Mouse (Mus musculus) heart, adult 2 months (tissue): ENCODE results near the gene Pam. TPM values are rescaled to one million over a fixed set of nuclear protein-coding genes. Genes with fewer than 3 reads are reported as not detected.

Source experiments
- DNase-seq, 2 experiments: peaks; one replicate each; pipeline ENCODE4 v3.0.0; 2021
- H3K27ac ChIP-seq: fragments of 200-600 bp; 2 replicates; pipeline ENCODE4 v1.8.1; 2022
- H3K27me3 ChIP-seq: fragments of 200-500 bp; 2 replicates; pipeline ENCODE4 v1.6.1; 2012; ENCODE audit warnings: mild to moderate bottlenecking, low read length, inconsistent platforms, mixed read lengths; ENCODE audit not compliant: control insufficient read depth, insufficient read depth
- H3K36me3 ChIP-seq: fragments of 200-500 bp; 2 replicates; pipeline ENCODE4 v1.6.1; 2012; ENCODE audit warnings: low read length, inconsistent platforms; ENCODE audit not compliant: control insufficient read depth, insufficient read depth
- H3K4me1 ChIP-seq: fragments of 200-500 bp; 2 replicates; pipeline ENCODE4 v1.6.1; 2011; ENCODE audit warnings: low read length; ENCODE audit not compliant: control insufficient read depth, insufficient read depth
- H3K4me3 ChIP-seq: fragments of 200-600 bp; 2 replicates; pipeline ENCODE4 v1.8.1; 2022
- H3K79me2 ChIP-seq: fragments of 200-500 bp; replicated peaks from 2 replicates; pipeline ENCODE4 v1.6.1; 2012; ENCODE audit warnings: mild to moderate bottlenecking, inconsistent platforms, low read length, moderate library complexity, mixed read lengths; ENCODE audit not compliant: control insufficient read depth, insufficient read depth
- H3K9ac ChIP-seq: fragments of 200-500 bp; 2 replicates; pipeline ENCODE4 v1.6.1; 2012; ENCODE audit warnings: low read depth, mild to moderate bottlenecking, control low read depth, inconsistent platforms, low read length, mixed read lengths
- CTCF ChIP-seq: fragments of 200-600 bp; IDR thresholded peaks from 2 replicates; pipeline ENCODE4 v1.8.1; 2022; ENCODE audit warnings: antibody characterized with exemption, mild to moderate bottlenecking, moderate library complexity
- EP300 ChIP-seq: fragments of 200-500 bp; IDR thresholded peaks from 2 replicates; pipeline ENCODE4 v1.6.1; 2011; ENCODE audit warnings: low read depth, low read length, control low read depth; ENCODE audit not compliant: insufficient read depth
- POLR2A ChIP-seq: fragments of 200-500 bp; IDR thresholded peaks from 2 replicates; pipeline ENCODE4 v1.6.1; 2011; ENCODE audit warnings: mild to moderate bottlenecking, low read depth, low read length, control low read depth; ENCODE audit not compliant: insufficient read depth
- WGBS: fragments of 180-500 bp; shearing (Covaris S2); methylation state at CpG from one replicate; pipeline ENCODE4 v1.1.7; 2018; 5-methylcytosine and 5-hydroxymethylcytosine counted together
- intact Hi-C: fragments of 180-260 bp; cut with DNase I; formaldehyde crosslinking; loops from one replicate; pipeline ENCODE4 v1.15.1; 2025
- polyA plus RNA-seq: library from polyadenylated mRNA; depleted of rRNA; stranded (reverse); fragments of >200 nt; gene quantifications from 2 replicates; pipeline ENCODE4 v1.2.3, GENCODE M21; 2012
- total RNA-seq, 2 experiments: library from RNA; stranded (reverse); gene quantifications; 2 replicates each; pipeline ENCODE4 v1.2.3; 2021

Gene Pam
- total and polyA plus RNA-seq, 3 experiments, result 313 to 641 (median 593) TPM

GRCm38 (mm10) chr1:97872072-97872471 is 223.4 kb downstream of the Pam start:
- Histone ChIP-seq H3K79me2 (no peaks in the 10 kb centered on the region), H3K27me3 (no peaks in the 10 kb centered on the region), H3K4me1 (peaks cover 2% of the 10 kb centered on the region), H3K4me3 (no peak overlapping the region), H3K9ac (no peak overlapping the region), H3K27ac (no peak overlapping the region), H3K36me3 (no peaks in the 10 kb centered on the region)
- no peak for DNase-seq
- 81% methylated on average over 2 of the region's 2 CpGs for WGBS
- intact Hi-C loops, result no loop called here
- TF ChIP-seq EP300, result no peak
- no peak for TF ChIP-seq CTCF
- no peak for TF ChIP-seq POLR2A

GRCm38 (mm10) chr1:97864135-97864534 is 231.3 kb downstream of the Pam start:
- H3K27me3 ChIP-seq, result no peaks in the 10 kb centered on the region
- intact Hi-C loops, result no loop called here
- no peak overlapping the region for H3K9ac ChIP-seq
- TF ChIP-seq CTCF, result no peak
- TF ChIP-seq POLR2A, result no peak
- TF ChIP-seq EP300, result no peak
- 93% methylated on average over 7 of the region's 7 CpGs for WGBS
- H3K36me3 ChIP-seq, result no peaks in the 10 kb centered on the region; the same call in 1 of the 2 replicates
- H3K4me1 ChIP-seq, result no peaks in the 10 kb centered on the region
- H3K4me3 ChIP-seq, result no peak overlapping the region
- H3K27ac ChIP-seq, result no peak overlapping the region
- no peak for DNase-seq
- H3K79me2 ChIP-seq, result peaks cover 1% of the 10 kb centered on the region; the same call in 1 of the 2 replicates

- no peaks in the 10 kb centered on the region; the same call in 1 of the 2 replicates for H3K36me3 ChIP-seq
- peaks cover 1% of the 10 kb centered on the region; the same call in 1 of the 2 replicates for H3K79me2 ChIP-seq
- WGBS, result 82% methylated on average over 9 of the region's 9 CpGs
- H3K27ac ChIP-seq, result no peak overlapping the region
- H3K27me3 ChIP-seq, result no peaks in the 10 kb centered on the region
- H3K4me1 ChIP-seq, result no peaks in the 10 kb centered on the region
- TF ChIP-seq POLR2A (no peak), EP300 (no peak), CTCF (no peak)
- H3K9ac ChIP-seq, result no peak overlapping the region
- H3K4me3 ChIP-seq, result no peak overlapping the region
- no peak for DNase-seq
- intact Hi-C loops, result no loop called here
Observed at GRCm38 (mm10) chr1:97863140-97863539, 232.3 kb downstream of the Pam start.

- intact Hi-C loops, result no loop called here
- no peak for DNase-seq
- no peak overlapping the region for H3K4me3 ChIP-seq
- no peak overlapping the region for H3K9ac ChIP-seq
- no peaks in the 10 kb centered on the region; the same call in 1 of the 2 replicates for H3K36me3 ChIP-seq
- no peaks in the 10 kb centered on the region for H3K4me1 ChIP-seq
- no peaks in the 10 kb centered on the region for H3K27me3 ChIP-seq
- TF ChIP-seq POLR2A (no peak), EP300 (no peak), CTCF (no peak)
- WGBS, result 80% methylated on average over 5 of the region's 5 CpGs
- no peak overlapping the region for H3K27ac ChIP-seq
- H3K79me2 ChIP-seq, result peaks cover 1% of the 10 kb centered on the region; the same call in 1 of the 2 replicates
Observed at GRCm38 (mm10) chr1:97862734-97863133, 232.7 kb downstream of the Pam start.

GRCm38 (mm10) chr1:97854256-97854655 is 241.2 kb downstream of the Pam start:
- Histone ChIP-seq H3K9ac (no peak overlapping the region), H3K27me3 (no peaks in the 10 kb centered on the region), H3K4me1 (no peaks in the 10 kb centered on the region; the same call in 1 of the 2 replicates), H3K36me3 (peaks cover 3% of the 10 kb centered on the region), H3K27ac (no peak overlapping the region), H3K79me2 (no peaks in the 10 kb centered on the region), H3K4me3 (no peak overlapping the region)
- TF ChIP-seq CTCF (no peak), POLR2A (no peak), EP300 (no peak)
- DNase-seq, result no peak
- intact Hi-C loops, result no loop called here
- WGBS, result 69% methylated on average over 3 of the region's 3 CpGs

- Histone ChIP-seq H3K4me1 (no peaks in the 10 kb centered on the region; the same call in 1 of the 2 replicates), H3K4me3 (no peak overlapping the region), H3K9ac (no peak overlapping the region), H3K27ac (no peak overlapping the region), H3K36me3 (peaks cover 3% of the 10 kb centered on the region), H3K27me3 (no peaks in the 10 kb centered on the region), H3K79me2 (no peaks in the 10 kb centered on the region)
- 81% methylated on average over 13 of the region's 13 CpGs for WGBS
- intact Hi-C loops, result no loop called here
- TF ChIP-seq CTCF, result no peak
- no peak for TF ChIP-seq EP300
- TF ChIP-seq POLR2A, result no peak
- DNase-seq, result peak; percentile 25 to 28
Observed at GRCm38 (mm10) chr1:97851601-97852175, 243.8 kb downstream of the Pam start.
